Mouse (Mus musculus) bone marrow macrophage, adult 2 months (primary cell): ENCODE results near the gene Frmd4a.

Experiments
- CTCF ChIP-seq: IDR thresholded peaks from 2 replicates; pipeline ENCODE4 v1.5.1; 2012; ENCODE audit warnings: low read depth, mild to moderate bottlenecking, low read length, moderate library complexity
- POLR2A ChIP-seq: IDR thresholded peaks from 2 replicates; pipeline ENCODE4 v1.6.1; 2012; ENCODE audit warnings: mild to moderate bottlenecking, low read depth, low read length, borderline replicate concordance

GRCm38 (mm10) chr2:4113303-4113920, 95.9 kb downstream of the Frmd4a start:
- TF ChIP-seq POLR2A: no peak
- TF ChIP-seq CTCF: no peak
